Mouse (Mus musculus) layer of hippocampus, adult 9-10 months (tissue): ENCODE measurements around the gene Vmn2r114.
"Not testable (repeated sequence)": the region's sequence is repeated elsewhere in the genome, so short reads cannot be mapped to it uniquely, and the experiment has no call there.

ENCODE experiments used
- DNase-seq: peaks from one replicate; pipeline ENCODE4 v3.0.0; 2022; ENCODE audit warnings: low spot score

The Vmn2r114 gene

DNA sequence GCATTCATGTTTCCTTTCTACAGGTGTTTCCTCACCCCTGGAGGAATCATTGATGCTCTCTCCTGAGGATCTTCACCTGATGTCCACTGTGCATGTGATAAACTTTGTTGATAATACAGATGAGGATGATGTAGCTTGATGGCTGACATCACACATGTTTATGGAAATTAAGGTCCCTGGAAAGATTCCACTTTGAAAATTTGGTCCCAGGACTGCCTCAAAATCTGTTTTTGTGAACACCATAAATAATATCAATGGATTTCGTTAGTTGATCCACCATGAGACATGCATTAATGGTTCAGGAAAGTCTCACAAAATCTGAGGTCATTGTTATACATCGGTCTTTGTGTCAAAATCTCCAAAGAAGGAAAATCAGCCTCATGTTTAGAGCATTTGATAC lies at the start of gene Vmn2r114:
TSS of gene Vmn2r114 (minus strand) at position 101 of the 400 bp plus-strand sequence.
- not testable (repeated sequence) for DNase-seq

DNA sequence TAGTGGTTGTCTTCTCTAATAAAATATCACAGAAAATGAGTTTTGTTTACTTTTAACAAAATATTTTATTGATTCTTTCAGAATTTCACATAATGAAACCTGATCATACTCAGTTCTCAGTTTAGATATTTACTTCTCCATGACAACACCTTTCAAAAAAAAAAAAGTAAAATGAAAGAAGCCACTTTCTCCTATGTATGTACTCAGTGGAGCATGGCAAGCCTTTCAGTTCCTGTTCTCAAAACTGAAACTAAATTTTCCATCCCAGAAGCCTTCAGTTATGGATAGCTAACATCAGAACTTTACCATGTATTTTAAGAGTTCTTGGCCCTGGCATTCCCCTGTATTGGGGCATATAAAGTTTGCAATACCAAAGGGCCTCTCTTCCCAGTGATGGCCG lies 39.3 kb upstream of the Vmn2r114 start:
- DNase-seq, result no peak

DNA sequence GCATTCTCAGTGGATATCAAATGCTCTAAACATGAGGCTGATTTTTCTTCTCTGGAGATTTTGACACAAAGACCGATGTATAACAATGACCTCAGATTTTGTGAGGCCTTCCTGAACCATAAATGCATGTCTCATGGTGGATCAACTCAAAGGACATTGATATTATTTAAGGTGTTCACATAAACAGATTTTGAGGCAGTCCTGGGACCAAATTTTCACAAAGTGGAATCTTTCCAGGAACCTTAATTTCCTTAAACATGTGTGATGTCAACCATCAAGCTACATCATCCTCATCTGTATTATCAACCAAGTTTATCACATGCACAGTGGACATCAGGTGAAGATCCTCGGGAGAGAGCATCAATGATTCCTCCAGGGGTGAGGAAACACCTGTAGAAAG lies 31.1 kb upstream of the Vmn2r114 start, which contains the start of gene Vmn2r115:
TSS of gene Vmn2r115 (plus strand) at position 301 of the 400 bp plus-strand sequence.
- not testable (repeated sequence) for DNase-seq

DNA sequence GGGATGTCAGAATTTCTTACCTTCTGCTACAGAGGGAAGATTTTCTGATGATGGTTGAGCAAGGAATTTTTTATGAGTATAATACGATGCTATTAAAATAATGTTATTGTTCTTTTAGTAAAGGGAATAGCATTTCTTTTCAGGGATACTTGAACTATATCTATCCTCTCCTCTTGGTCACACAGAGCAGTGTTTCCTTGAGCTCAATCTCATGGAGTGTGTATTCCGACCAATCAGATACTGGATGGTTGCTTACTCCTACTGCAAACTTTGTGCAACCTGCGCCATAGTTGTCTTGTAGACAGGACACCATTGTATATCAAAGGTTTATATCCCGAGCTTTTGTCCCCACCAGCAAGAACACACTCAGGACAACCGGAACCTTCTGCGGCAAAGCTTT lies 18.3 kb upstream of the Vmn2r114 start:
- DNase-seq, result no peak
